Mouse (Mus musculus) heart, postnatal 0 days (tissue): ENCODE measurements around the gene Hmgb1.

Experiments
- CTCF ChIP-seq: IDR thresholded peaks from 2 replicates; pipeline ENCODE4 v1.5.1; 2016; ENCODE audit warnings: antibody characterized with exemption, control low read depth, low read depth
- EP300 ChIP-seq: IDR thresholded peaks from 2 replicates; pipeline ENCODE4 v1.6.1; 2016; ENCODE audit warnings: antibody characterized with exemption, low read depth

DNA sequence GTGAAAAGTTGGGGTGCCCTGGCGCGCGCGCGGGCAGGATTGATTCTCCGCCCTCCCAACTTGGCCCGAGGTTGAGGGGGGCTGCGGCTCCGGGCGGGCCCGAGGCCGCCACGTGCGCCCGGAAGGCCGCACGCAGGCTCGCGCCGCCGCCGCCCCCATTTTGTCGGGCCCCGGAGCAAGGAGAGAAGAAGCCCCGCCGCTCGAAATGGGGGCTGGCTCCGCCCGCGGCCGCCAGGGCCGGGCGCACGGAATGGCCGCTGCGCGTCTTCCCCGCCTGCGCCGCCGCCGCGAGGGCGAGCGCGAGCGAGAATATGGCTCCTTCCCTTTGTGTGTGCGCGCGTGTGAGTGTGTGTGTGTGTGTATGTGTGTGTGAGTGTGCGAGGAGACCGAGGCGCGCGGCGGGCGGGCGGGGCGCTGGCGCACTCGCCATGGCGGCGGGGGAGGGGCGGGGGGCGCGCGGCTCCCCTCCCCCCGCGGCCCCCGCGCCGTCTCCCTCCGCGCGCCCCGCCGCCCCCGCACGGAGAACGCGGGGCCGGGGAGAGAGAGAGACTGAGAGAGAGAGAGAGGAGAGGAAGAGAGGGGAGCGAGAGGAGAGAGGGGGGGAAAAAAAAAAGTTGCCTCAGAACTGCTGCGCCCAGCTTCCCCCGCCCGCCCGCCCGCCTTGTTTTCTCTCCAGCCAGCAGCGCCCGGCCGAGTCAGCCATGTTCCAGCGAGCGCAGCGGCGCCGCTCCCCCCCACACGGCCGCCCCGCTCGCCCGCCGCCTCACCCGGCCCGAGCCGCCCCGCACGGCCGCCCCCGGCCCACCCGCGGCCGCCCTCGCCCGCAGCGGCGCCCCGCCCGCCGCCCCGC, 132.5 kb downstream of the Hmgb1 start:
- TF ChIP-seq CTCF (no peak), EP300 (no peak)
